Mouse (Mus musculus) olfactory bulb, adult 2 months (tissue): ENCODE measurements around the gene Gcnt1.

Experiments used
- CTCF ChIP-seq: fragments of 200-500 bp; IDR thresholded peaks from 2 replicates; pipeline ENCODE4 v1.5.1; 2012; ENCODE audit warnings: low read depth, mild to moderate bottlenecking, low read length, moderate library complexity; ENCODE audit not compliant: insufficient read depth
- POLR2A ChIP-seq: fragments of 200-500 bp; IDR thresholded peaks from 2 replicates; pipeline ENCODE4 v1.6.1; 2012; ENCODE audit warnings: mild to moderate bottlenecking, low read depth, low read length, moderate library complexity; ENCODE audit not compliant: insufficient read depth

DNA sequence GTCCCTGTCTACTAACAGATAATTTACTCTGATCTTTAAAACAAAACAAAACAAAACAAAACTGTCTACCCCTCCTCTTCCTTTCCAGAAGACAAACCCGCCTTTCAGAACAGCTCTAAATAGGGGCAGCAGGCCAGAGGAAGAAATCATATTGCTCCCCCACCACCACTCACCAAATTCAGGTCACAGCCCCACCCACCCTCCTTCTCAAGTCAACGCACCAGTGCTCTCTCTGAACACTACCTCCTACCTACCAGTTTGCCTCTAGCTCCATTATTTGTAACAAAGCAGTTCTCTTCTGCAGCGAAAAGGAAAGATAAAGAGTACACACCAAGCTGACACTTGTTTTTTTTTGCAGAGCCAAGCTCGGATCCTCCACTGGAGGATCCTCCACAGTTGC, 17.3 kb downstream of the Gcnt1 start:
- TF ChIP-seq CTCF, result no peak
- TF ChIP-seq POLR2A, result no peak
